Mouse (Mus musculus) embryonic facial prominence, embryonic 15.5 days (tissue): Measurements from ENCODE around the gene Catsperb. TPM values are rescaled to one million over a fixed set of nuclear protein-coding genes. Genes with fewer than 3 reads are reported as not detected.
"Not testable (repeated sequence)": the region's sequence is repeated elsewhere in the genome, so short reads cannot be mapped to it uniquely, and the experiment has no call there.

ENCODE experiments used
- ATAC-seq: fragments of 200-750 bp; cut with Nextera tagmentation; 2 replicates; pipeline ENCODE4 v1.8.0; 2017; ENCODE audit warnings: low read depth, moderate TSS enrichment; ENCODE audit not compliant: insufficient number of reproducible peaks, low FRiP score, low TSS enrichment
- H3K27ac ChIP-seq: fragments of 300-500 bp; sonication (generic); replicated peaks from 2 replicates; pipeline ENCODE4 v1.5.1; 2015; ENCODE audit warnings: mild to moderate bottlenecking, inconsistent platforms
- H3K27me3 ChIP-seq: fragments of 300-500 bp; sonication (generic); 2 replicates; pipeline ENCODE4 v1.6.1; 2015; ENCODE audit warnings: inconsistent platforms
- H3K36me3 ChIP-seq: fragments of 300-500 bp; sonication (generic); 2 replicates; pipeline ENCODE4 v1.6.1; 2015; ENCODE audit warnings: mild to moderate bottlenecking, inconsistent platforms
- H3K4me1 ChIP-seq: fragments of 300-500 bp; sonication (generic); 2 replicates; pipeline ENCODE4 v1.6.1; 2015; ENCODE audit warnings: inconsistent platforms
- H3K4me2 ChIP-seq: fragments of 300-500 bp; sonication (generic); replicated peaks from 2 replicates; pipeline ENCODE4 v1.6.1; 2015; ENCODE audit warnings: mild to moderate bottlenecking, inconsistent platforms
- H3K4me3 ChIP-seq: fragments of 300-500 bp; sonication (generic); replicated peaks from 2 replicates; pipeline ENCODE4 v1.5.1; 2015; ENCODE audit warnings: mild to moderate bottlenecking, inconsistent platforms
- H3K9ac ChIP-seq: fragments of 300-500 bp; sonication (generic); 2 replicates; pipeline ENCODE4 v1.6.1; 2015; ENCODE audit warnings: inconsistent platforms
- H3K9me3 ChIP-seq: fragments of 300-500 bp; sonication (generic); replicated peaks from 2 replicates; pipeline ENCODE4 v1.6.1; 2016; ENCODE audit warnings: inconsistent platforms
- WGBS: fragments of 180-500 bp; shearing (Covaris S2); methylation state at CpG from one replicate; pipeline ENCODE4 v1.1.7; 2015; 5-methylcytosine and 5-hydroxymethylcytosine counted together
- polyA plus RNA-seq: library from polyadenylated mRNA; unstranded; fragments of >200 nt; fragmentation: Nextera tagmentation; extraction: Ambion mirVana; gene quantifications from 2 replicates; pipeline ENCODE4 v1.2.1, GENCODE M21; 2015

Catsperb gene
- not detected in 2 replicates for polyA plus RNA-seq

DNA sequence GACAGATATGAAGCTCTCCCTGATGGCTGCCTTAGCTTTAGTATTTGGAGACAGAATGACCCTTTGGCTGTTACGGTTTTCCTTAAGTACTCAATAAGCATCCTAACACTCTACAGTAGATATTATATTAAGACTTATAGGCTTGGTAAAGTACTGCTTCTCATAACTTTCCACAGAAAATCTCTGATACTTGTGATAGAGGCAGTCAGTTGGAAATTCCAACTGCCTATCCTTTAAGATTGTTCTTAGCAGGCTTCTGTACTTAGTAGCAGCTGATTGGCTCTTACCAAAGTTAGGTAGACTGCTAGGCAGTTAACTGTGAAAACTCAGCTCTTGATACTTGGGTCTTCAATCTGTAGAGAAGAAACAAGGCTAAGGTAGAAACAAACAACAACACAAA, at the start of gene Catsperb:
TSS of gene Catsperb (plus strand) at position 301 of the 400 bp plus-strand sequence.
- H3K4me2 ChIP-seq, H3K27ac ChIP-seq, H3K27me3 ChIP-seq, ATAC-seq, H3K36me3 ChIP-seq, H3K9me3 ChIP-seq, H3K4me1 ChIP-seq, H3K9ac ChIP-seq, H3K4me3 ChIP-seq: not testable (repeated sequence)
- WGBS, result 88% methylated on average over 1 of the region's 1 CpGs

DNA sequence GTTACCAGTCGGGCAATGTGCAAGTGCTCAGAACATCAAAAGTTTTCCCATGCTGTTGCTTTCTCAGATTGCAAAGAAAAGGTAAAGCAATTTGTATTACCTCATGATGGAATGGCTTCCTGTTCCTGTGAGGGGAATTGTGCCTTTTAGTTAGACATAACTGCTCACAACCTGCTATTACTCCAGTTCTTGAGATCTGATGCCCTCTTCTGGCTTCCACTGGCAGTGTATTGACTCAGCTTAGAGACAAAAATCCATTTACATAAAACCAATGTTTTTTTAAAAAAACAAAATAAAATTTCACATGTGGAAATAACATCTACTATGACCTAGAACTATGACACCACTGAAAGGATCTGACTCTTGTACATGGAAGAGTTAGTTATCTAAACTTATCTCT, 43.0 kb upstream of the Catsperb start:
- H3K4me3 ChIP-seq, H3K4me2 ChIP-seq, H3K4me1 ChIP-seq, ATAC-seq, H3K36me3 ChIP-seq, H3K27me3 ChIP-seq, H3K9me3 ChIP-seq, H3K27ac ChIP-seq, H3K9ac ChIP-seq: not testable (repeated sequence)
- 77% methylated on average over 1 of the region's 1 CpGs for WGBS

DNA sequence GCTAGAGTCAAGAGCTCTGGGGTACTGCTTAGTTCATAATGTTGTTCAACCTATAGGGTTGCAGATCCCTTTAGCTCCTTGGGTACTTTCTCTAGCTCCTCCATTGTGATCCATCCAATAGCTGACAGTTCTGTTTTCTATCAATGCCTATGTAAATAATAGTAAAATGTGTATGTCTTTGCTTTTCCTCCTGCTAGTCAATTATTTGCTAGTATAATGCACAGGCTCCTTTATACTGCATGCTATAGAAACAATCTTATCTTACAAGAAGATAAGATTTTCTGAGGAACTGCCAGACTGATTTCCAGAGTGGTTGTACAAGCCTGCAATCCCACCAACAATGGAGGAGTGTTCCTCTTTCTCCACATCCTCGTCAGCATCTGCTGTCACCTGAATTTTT, 23.0 kb upstream of the Catsperb start:
- not testable (repeated sequence) for H3K4me3 ChIP-seq, H3K36me3 ChIP-seq, ATAC-seq, H3K9ac ChIP-seq, H3K4me2 ChIP-seq, H3K27ac ChIP-seq, H3K27me3 ChIP-seq, H3K9me3 ChIP-seq, H3K4me1 ChIP-seq
- no CpG with 5 or more reads among the region's 1 CpGs for WGBS

DNA sequence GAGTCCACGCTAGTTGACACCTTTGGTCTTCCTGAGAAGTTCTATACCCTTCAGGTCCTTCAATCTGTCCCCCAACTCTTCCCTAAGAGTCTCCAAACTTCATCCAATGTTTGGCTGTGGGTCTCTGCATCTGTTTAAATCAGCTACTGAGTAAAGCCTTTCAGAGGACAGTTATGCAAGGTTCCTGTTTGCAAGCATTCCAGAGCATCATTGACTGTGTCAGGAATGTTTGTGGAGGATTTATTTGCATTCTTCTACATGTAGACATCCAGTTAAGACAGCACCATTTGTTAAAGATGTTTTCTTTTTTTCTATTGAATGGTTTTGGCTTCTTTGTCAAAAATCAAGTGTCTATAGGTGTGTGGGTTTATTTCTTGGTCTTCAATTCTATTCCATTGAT, 21.7 kb downstream of the Catsperb start:
- H3K36me3 ChIP-seq, result no peaks in the 10 kb centered on the region
- 67% methylated on average over 1 of the region's 1 CpGs for WGBS
- H3K27ac ChIP-seq, result no peak overlapping the region
- ATAC-seq, result no peak
- no peaks in the 10 kb centered on the region for H3K4me1 ChIP-seq
- no peak overlapping the region for H3K4me2 ChIP-seq
- no peaks in the 10 kb centered on the region for H3K27me3 ChIP-seq
- H3K9ac ChIP-seq, result no peak overlapping the region
- H3K9me3 ChIP-seq, result no peaks in the 10 kb centered on the region
- H3K4me3 ChIP-seq, result no peak overlapping the region

DNA sequence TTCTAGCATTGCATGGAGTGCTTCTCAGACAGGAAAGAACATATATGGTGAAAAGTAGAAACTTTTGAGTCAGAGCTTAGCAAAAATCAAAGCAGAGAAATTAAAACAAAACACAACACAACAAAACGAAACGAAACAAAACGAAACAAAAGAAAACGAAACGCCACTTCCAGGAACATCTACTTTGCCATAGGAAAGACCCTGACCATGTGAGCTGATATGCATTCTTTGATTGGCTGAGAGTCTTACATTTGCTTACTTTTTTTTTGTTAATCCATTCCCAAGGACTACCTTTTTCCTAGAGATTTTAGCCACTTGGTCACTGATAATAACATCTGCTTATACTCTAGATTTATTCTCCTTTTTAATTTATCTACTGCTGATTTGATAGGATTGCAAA, 57.6 kb downstream of the Catsperb start:
- WGBS, result 93% methylated on average over 5 of the region's 5 CpGs

DNA sequence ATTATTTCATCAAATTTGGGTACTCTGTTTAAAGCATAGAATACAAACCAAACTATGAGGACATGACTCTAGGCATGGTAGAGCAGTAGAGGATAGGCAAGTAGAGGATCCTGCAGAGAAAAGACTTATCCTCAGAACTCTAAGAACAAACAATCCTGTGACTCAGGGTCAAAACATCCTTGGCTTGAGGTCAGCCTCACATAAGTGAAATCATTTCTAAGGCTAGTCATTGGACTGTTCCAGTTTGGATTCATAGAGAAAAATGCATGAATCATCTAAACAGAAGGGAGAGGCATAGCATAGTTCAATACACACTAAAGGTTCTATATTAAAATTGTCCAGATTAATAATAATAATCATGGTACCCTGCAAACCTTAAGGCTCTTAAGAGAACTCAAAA, 79.1 kb downstream of the Catsperb start:
- Histone ChIP-seq H3K36me3 (no peaks in the 10 kb centered on the region), H3K27me3 (no peaks in the 10 kb centered on the region), H3K9ac (no peak overlapping the region)

More for the DNA sequence above, 57.6 kb downstream of the Catsperb start:
- Histone ChIP-seq H3K9me3 (no peaks in the 10 kb centered on the region), H3K4me2 (no peak overlapping the region), H3K27ac (no peak overlapping the region), H3K36me3 (no peaks in the 10 kb centered on the region), H3K4me3 (no peak overlapping the region), H3K4me1 (no peaks in the 10 kb centered on the region), H3K27me3 (no peaks in the 10 kb centered on the region), H3K9ac (no peak overlapping the region)
- no peak for ATAC-seq

DNA sequence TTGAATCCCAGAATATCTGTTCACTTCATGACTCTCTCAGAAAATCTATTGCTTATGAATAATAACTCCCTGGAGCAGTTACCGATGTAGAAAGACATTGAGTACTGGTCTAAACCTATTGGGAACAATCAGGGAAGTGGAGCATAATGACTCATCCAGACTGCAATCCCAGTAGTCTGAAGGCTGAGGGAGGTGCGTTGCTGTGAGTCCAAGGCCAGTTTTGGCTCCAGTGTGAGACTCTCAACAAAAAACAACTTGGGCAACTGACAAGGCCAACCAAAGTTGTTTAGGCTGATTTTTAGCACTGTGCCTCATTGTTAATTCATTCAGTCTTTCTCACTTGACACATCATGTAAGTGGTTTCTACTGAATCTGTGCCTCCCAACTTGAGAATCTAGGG, 106.9 kb downstream of the Catsperb start:
- not testable (repeated sequence) for H3K4me3 ChIP-seq, H3K4me2 ChIP-seq, H3K9me3 ChIP-seq, H3K36me3 ChIP-seq, H3K9ac ChIP-seq, H3K4me1 ChIP-seq, ATAC-seq, H3K27me3 ChIP-seq, H3K27ac ChIP-seq
- 72% methylated on average over 2 of the region's 2 CpGs for WGBS

More for the DNA sequence above, 79.1 kb downstream of the Catsperb start:
- no peak for ATAC-seq
- H3K4me3 ChIP-seq, result no peak overlapping the region
- no peak overlapping the region for H3K27ac ChIP-seq
- H3K4me2 ChIP-seq, result no peak overlapping the region
- no peaks in the 10 kb centered on the region for H3K4me1 ChIP-seq
- H3K9me3 ChIP-seq, result no peaks in the 10 kb centered on the region

DNA sequence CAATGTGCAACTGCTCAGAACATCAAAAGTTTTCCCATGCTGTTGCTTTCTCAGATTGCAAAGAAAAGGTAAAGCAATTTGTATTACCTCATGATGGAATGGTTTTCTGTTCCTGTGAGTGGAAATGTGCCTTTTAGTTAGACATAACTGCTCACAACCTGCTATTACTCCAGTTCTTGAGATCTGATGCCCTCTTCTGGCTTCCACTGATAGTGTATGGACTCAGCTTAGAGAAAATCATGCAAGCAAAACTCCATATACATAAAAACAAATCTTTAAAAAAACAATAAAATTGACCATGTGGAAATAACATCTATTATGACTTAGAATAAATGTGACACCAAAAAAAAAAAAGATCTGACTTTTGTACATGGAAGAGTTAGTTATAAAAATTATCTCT, 202.2 kb downstream of the Catsperb start:
- H3K27ac ChIP-seq, ATAC-seq, H3K36me3 ChIP-seq, H3K27me3 ChIP-seq, H3K4me1 ChIP-seq, H3K4me2 ChIP-seq, H3K9ac ChIP-seq, H3K9me3 ChIP-seq, H3K4me3 ChIP-seq: not testable (repeated sequence)

DNA sequence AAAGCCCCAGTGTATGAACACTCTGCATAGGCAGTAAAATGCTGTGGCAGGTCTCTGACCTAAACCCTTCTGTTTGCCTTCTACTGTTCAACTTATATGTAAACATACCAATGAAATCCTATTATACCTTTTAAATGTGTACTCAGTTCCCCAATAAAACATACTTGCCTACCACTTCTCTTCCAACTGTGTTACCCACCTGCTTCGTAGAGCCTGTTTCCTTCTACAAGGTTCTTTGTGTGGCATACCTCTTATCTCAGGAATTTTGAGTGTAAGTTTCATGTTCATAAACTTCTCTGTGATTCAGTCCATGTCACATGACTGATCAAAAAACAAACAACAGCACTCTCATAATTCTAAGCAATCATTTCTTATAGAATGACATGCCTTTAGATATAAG, 228.7 kb downstream of the Catsperb start:
- H3K4me1 ChIP-seq, result no peaks in the 10 kb centered on the region
- no peaks in the 10 kb centered on the region for H3K9me3 ChIP-seq
- ATAC-seq, result no peak
- no peaks in the 10 kb centered on the region for H3K27me3 ChIP-seq
- H3K36me3 ChIP-seq, result no peaks in the 10 kb centered on the region
- no peak overlapping the region for H3K27ac ChIP-seq
- WGBS, result 86% methylated on average over 1 of the region's 1 CpGs
- H3K9ac ChIP-seq, result no peak overlapping the region
- no peak overlapping the region for H3K4me2 ChIP-seq
- H3K4me3 ChIP-seq, result no peak overlapping the region

DNA sequence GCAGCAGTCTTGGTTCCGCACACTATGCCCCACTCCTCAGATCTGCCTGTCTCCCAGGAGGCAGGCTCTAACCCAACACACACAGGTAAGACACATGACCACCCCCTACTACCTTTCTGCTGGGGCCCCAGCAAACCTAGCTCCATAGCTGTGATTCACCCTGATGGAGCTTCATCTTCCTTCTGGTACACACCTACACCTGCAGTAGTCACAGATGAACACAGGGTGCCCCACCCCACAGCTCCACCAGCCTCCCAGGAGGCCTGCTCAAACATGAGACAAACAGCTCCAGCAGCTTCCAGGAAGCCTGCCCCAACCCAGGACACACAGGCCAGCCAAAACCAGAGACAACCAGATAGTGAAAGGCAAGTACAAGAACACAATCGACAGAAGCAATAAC, 263.0 kb downstream of the Catsperb start:
- Histone ChIP-seq H3K4me3 (no peak overlapping the region), H3K27me3 (no peaks in the 10 kb centered on the region), H3K27ac (no peak overlapping the region), H3K36me3 (no peaks in the 10 kb centered on the region), H3K4me2 (no peak overlapping the region), H3K9ac (no peak overlapping the region), H3K4me1 (no peaks in the 10 kb centered on the region), H3K9me3 (no peaks in the 10 kb centered on the region)
- 88% methylated on average over 2 of the region's 2 CpGs for WGBS
- ATAC-seq, result no peak
